Mouse (Mus musculus): ENCODE data around the gene Olfr806. TPM values are rescaled to one million over a fixed set of nuclear protein-coding genes. Genes with fewer than 3 reads are reported as not detected.

The Olfr806 gene
- not detected in 2 replicates for polyA plus RNA-seq (2015; fragmentation: Nextera tagmentation; extraction: Ambion mirVana)

GRCm38 (mm10) chr10:129741821-129742220 is at the start of gene Olfr806:
Olfr806 (minus strand) TSS chr10:129741921.
- H3K4me1 ChIP-seq, result no peaks in the 10 kb centered on the region
- H3K36me3 ChIP-seq, result no peaks in the 10 kb centered on the region
- no peak within 1 kb of the TSS for H3K4me3 ChIP-seq
- no peak within 1 kb of the TSS for H3K9ac ChIP-seq
- no peaks in the 10 kb centered on the region for H3K27me3 ChIP-seq
- ATAC-seq (ENCODE audit: insufficient number of reproducible peaks, low FRiP score, low TSS enrichment, low read depth), result no peak
- H3K9me3 ChIP-seq, result no peaks in the 10 kb centered on the region
- H3K27ac ChIP-seq, result no peak within 1 kb of the TSS
- no peak within 1 kb of the TSS for H3K4me2 ChIP-seq

DNA sequence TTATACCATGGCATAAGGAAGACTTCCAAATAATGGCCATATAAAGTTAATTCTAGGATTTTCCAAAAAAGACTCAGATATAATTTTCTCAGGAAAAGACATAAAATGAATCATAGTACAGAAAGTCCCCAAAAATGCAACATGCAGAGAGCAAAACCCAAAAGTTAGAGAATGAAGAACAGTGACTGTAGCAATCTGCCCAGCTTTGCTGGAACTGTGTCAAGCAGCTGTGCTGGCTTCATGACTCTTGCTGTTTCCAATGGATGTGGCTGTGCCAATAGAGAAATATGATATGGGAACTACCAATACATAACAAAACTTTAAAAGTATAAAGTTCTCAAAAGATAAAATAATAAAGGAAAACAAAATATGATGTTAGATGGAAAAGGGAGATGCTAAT is 36.4 kb upstream of the Olfr806 start:
- H3K9ac ChIP-seq, result no peak overlapping the region
- H3K27me3 ChIP-seq, result no peaks in the 10 kb centered on the region
- no peak overlapping the region for H3K4me2 ChIP-seq
- ATAC-seq (ENCODE audit: insufficient number of reproducible peaks, low FRiP score, low TSS enrichment, low read depth), result no peak
- no peaks in the 10 kb centered on the region for H3K36me3 ChIP-seq
- no peak overlapping the region for H3K4me3 ChIP-seq
- H3K4me1 ChIP-seq, result no peaks in the 10 kb centered on the region
- no peak overlapping the region for H3K27ac ChIP-seq
- H3K9me3 ChIP-seq, result no peaks in the 10 kb centered on the region

- no peaks in the 10 kb centered on the region for H3K27me3 ChIP-seq
- H3K4me1 ChIP-seq, result no peaks in the 10 kb centered on the region
- no peaks in the 10 kb centered on the region for H3K9me3 ChIP-seq
- ATAC-seq (ENCODE audit: insufficient number of reproducible peaks, low FRiP score, low TSS enrichment, low read depth), result no peak
- no peaks in the 10 kb centered on the region for H3K36me3 ChIP-seq
- H3K4me2 ChIP-seq, result no peak within 1 kb of the TSS
- no peak within 1 kb of the TSS for H3K4me3 ChIP-seq
- no peak within 1 kb of the TSS for H3K9ac ChIP-seq
- H3K27ac ChIP-seq, result no peak within 1 kb of the TSS
These were observed 32.6 kb upstream of the Olfr806 start, which contains the start of gene Olfr809 for GRCm38 (mm10) chr10:129774338-129774737. Olfr809 (plus strand) TSS chr10:129774638.

DNA sequence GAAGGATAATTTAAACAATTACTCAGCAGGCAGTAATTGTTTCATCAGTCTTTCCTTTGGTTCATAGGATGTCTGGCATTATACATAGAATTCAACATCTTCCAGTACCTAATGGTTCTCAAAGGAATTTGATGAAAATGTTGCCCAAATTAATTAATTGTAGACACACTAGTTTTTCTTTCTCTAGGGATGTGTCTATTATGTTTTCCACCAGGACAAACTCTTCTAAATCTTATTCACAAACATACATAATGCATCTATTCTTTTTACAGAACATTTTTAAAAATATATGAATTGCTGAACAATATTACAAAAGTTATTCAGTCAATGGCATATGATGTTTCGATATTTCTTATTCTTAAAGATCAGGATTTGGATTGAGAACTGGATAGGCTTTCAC is 23.5 kb upstream of the Olfr806 start, which contains the start of gene Olfr808:
TSS of gene Olfr808 (plus strand) at position 301 of the 400 bp plus-strand sequence.
- Histone ChIP-seq H3K9me3 (no peaks in the 10 kb centered on the region), H3K36me3 (no peaks in the 10 kb centered on the region), H3K4me1 (no peaks in the 10 kb centered on the region), H3K27ac (no peak within 1 kb of the TSS), H3K27me3 (no peaks in the 10 kb centered on the region), H3K4me2 (no peak within 1 kb of the TSS), H3K4me3 (no peak within 1 kb of the TSS), H3K9ac (no peak within 1 kb of the TSS)
- WGBS, result 88% methylated on average over 1 of the region's 1 CpGs
- ATAC-seq (ENCODE audit: insufficient number of reproducible peaks, low FRiP score, low TSS enrichment, low read depth), result no peak

DNA sequence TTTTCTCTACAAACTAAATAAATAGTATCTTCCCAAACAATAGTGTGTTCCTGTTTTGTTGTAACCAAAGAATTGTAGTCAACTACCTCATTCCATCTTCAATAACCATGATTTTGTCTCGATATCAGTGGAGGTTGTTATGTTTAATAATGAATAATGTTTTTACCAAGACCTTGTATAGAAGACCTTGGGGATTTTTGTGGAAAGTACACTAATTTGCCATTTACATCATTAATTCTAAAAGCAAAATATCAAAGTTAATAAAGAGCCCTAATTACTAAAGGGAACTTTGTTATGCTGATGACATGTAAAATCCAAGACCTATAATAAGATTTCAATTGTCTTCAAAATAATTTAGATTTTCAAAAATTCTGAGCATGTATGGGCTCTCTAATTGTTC is 16.0 kb upstream of the Olfr806 start, which contains the start of gene Olfr807:
TSS of gene Olfr807 (minus strand) at position 101 of the 400 bp plus-strand sequence.
- WGBS, result 81% methylated on average over 1 of the region's 1 CpGs

DNA sequence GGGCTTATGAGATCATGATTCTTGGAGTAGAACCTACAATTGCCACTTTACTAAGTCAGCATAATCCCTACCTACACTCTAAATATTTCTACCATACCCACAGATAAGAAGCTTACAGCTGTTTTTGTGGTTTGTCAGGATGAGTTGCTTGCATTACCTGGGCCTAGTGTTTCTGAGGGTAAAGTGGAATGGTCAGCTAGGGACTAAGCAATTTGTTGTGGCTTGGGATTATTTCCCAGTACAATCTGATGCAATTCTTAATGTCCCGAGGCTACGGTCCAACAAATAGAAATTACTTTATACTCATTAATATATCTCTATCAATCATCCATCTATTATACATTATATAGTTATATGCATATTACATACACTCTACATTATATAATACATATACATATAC is 12.4 kb downstream of the Olfr806 start, which contains the start of gene Olfr805:
TSS of gene Olfr805 (minus strand) at position 101 of the 400 bp plus-strand sequence.
- Histone ChIP-seq H3K9ac (no peak within 1 kb of the TSS), H3K9me3 (no peaks in the 10 kb centered on the region), H3K36me3 (no peaks in the 10 kb centered on the region), H3K4me1 (no peaks in the 10 kb centered on the region), H3K4me3 (no peak within 1 kb of the TSS), H3K27ac (no peak within 1 kb of the TSS), H3K4me2 (no peak within 1 kb of the TSS), H3K27me3 (no peaks in the 10 kb centered on the region)
- no peak for ATAC-seq (ENCODE audit: insufficient number of reproducible peaks, low FRiP score, low TSS enrichment, low read depth)
- WGBS, result 93% methylated on average over 2 of the region's 2 CpGs

More for the DNA sequence above, 16.0 kb upstream of the Olfr806 start, which contains the start of gene Olfr807:
- ATAC-seq (ENCODE audit: insufficient number of reproducible peaks, low FRiP score, low TSS enrichment, low read depth), result no peak
- Histone ChIP-seq H3K4me2 (no peak within 1 kb of the TSS), H3K27me3 (no peaks in the 10 kb centered on the region), H3K9ac (no peak within 1 kb of the TSS), H3K9me3 (no peaks in the 10 kb centered on the region), H3K4me3 (no peak within 1 kb of the TSS), H3K27ac (no peak within 1 kb of the TSS), H3K36me3 (no peaks in the 10 kb centered on the region), H3K4me1 (no peaks in the 10 kb centered on the region)

DNA sequence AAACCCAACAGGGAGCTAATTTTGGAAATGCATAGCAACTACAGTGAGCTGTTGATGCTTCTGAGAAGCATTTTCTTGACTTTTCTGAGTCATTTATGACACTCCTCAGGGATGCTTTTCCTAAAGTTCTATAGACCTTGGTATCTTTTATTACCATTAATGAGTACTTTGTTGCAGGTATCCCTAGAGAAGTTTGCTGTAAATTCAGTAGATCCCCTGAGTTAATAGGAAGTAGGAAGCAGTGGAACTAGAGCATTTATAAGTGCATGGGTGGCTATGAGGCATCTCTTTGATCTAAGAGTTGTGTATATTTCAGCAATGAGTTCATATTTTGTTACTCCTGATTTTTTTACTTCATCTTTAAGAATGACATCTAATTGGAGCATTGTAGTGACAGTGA is 38.8 kb downstream of the Olfr806 start, which contains the start of gene Olfr804:
TSS of gene Olfr804 (plus strand) at position 301 of the 400 bp plus-strand sequence.
- Histone ChIP-seq H3K4me2 (no peak within 1 kb of the TSS), H3K4me1 (no peaks in the 10 kb centered on the region), H3K9me3 (no peaks in the 10 kb centered on the region), H3K36me3 (no peaks in the 10 kb centered on the region), H3K9ac (no peak within 1 kb of the TSS), H3K27ac (no peak within 1 kb of the TSS), H3K4me3 (no peak within 1 kb of the TSS), H3K27me3 (no peaks in the 10 kb centered on the region)
- no peak for ATAC-seq (ENCODE audit: insufficient number of reproducible peaks, low FRiP score, low TSS enrichment, low read depth)

DNA sequence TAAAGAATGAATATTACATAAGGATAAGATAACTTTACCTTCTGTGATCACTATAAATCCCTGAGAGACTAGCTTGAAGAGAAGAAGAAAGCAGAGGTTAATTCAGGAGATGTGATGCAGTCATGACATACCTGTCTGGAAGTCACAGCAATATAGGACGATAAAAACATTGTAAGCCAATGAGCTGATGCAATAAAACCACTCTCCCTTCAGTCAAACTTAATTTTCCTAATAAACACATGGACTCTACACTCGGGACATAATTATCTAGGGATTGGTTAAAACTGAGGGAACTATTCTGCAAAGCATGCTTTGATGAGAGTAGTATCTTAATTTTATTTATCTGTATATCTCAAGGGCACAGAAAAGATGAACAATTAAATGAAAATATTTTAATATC is 47.5 kb downstream of the Olfr806 start, which contains the start of gene Olfr803:
TSS of gene Olfr803 (minus strand) at position 101 of the 400 bp plus-strand sequence.
- no peaks in the 10 kb centered on the region for H3K4me1 ChIP-seq
- no peaks in the 10 kb centered on the region for H3K9me3 ChIP-seq
- no peak within 1 kb of the TSS for H3K4me2 ChIP-seq
- no peaks in the 10 kb centered on the region for H3K27me3 ChIP-seq
- no peak within 1 kb of the TSS for H3K9ac ChIP-seq
- WGBS, result 63% methylated on average over 2 of the region's 2 CpGs
- H3K4me3 ChIP-seq, result no peak within 1 kb of the TSS
- no peak within 1 kb of the TSS for H3K27ac ChIP-seq
- ATAC-seq (ENCODE audit: insufficient number of reproducible peaks, low FRiP score, low TSS enrichment, low read depth), result no peak
- H3K36me3 ChIP-seq, result no peaks in the 10 kb centered on the region

- Histone ChIP-seq H3K27ac (no peak within 1 kb of the TSS), H3K9ac (no peak within 1 kb of the TSS), H3K27me3 (no peaks in the 10 kb centered on the region), H3K4me1 (no peaks in the 10 kb centered on the region), H3K4me2 (no peak within 1 kb of the TSS), H3K4me3 (no peak within 1 kb of the TSS), H3K36me3 (no peaks in the 10 kb centered on the region), H3K9me3 (no peaks in the 10 kb centered on the region)
- 56% methylated on average over 1 of the region's 1 CpGs for WGBS
- ATAC-seq (ENCODE audit: insufficient number of reproducible peaks, low FRiP score, low TSS enrichment, low read depth), result no peak
These were observed 53.7 kb downstream of the Olfr806 start, which contains the start of gene Olfr802 for GRCm38 (mm10) chr10:129688069-129688468. Olfr802 (minus strand) TSS chr10:129688169.

Small RNAs within 50 kb of the gene (microRNA-seq; reads per million reads assigned to microRNA genes)
- gene Gm24485, result not detected

Other genes starting within 250 kb of the Olfr806 start
- gene Olfr790, start 243.4 kb downstream of the Olfr806 start, polyA plus RNA-seq (2015; fragmentation: Nextera tagmentation; extraction: Ambion mirVana), result not detected in 2 replicates
- not detected in 2 replicates for gene Olfr791, start 220.1 kb downstream of the Olfr806 start, polyA plus RNA-seq (2015; fragmentation: Nextera tagmentation; extraction: Ambion mirVana)
- not detected in 2 replicates for gene Olfr792, start 202.8 kb downstream of the Olfr806 start, polyA plus RNA-seq (2015; fragmentation: Nextera tagmentation; extraction: Ambion mirVana)
- gene Olfr794, start 174.3 kb downstream of the Olfr806 start, polyA plus RNA-seq (2015; fragmentation: Nextera tagmentation; extraction: Ambion mirVana), result not detected in 2 replicates
- not detected in 2 replicates for gene Olfr796, start 129.4 kb downstream of the Olfr806 start, polyA plus RNA-seq (2015; fragmentation: Nextera tagmentation; extraction: Ambion mirVana)
- not detected in 2 replicates for gene Olfr798, start 114.0 kb downstream of the Olfr806 start, polyA plus RNA-seq (2015; fragmentation: Nextera tagmentation; extraction: Ambion mirVana)
- not detected in 2 replicates for gene Olfr799, start 104.4 kb downstream of the Olfr806 start, polyA plus RNA-seq (2015; fragmentation: Nextera tagmentation; extraction: Ambion mirVana)
- gene Olfr800, start 84.2 kb downstream of the Olfr806 start, polyA plus RNA-seq (2015; fragmentation: Nextera tagmentation; extraction: Ambion mirVana), result not detected in 2 replicates
- not detected in 2 replicates for gene Olfr801, start 68.1 kb downstream of the Olfr806 start, polyA plus RNA-seq (2015; fragmentation: Nextera tagmentation; extraction: Ambion mirVana)
- gene Olfr802, start 53.8 kb downstream of the Olfr806 start, polyA plus RNA-seq (2015; fragmentation: Nextera tagmentation; extraction: Ambion mirVana), result not detected in 2 replicates
- not detected in 2 replicates for gene Olfr803, start 47.6 kb downstream of the Olfr806 start, polyA plus RNA-seq (2015; fragmentation: Nextera tagmentation; extraction: Ambion mirVana)
- gene Olfr804, start 38.7 kb downstream of the Olfr806 start, polyA plus RNA-seq (2015; fragmentation: Nextera tagmentation; extraction: Ambion mirVana), result not detected in 2 replicates
- gene Olfr805, start 12.5 kb downstream of the Olfr806 start, polyA plus RNA-seq (2015; fragmentation: Nextera tagmentation; extraction: Ambion mirVana), result not detected in 2 replicates
- gene Olfr807, start 15.9 kb upstream of the Olfr806 start, polyA plus RNA-seq (2015; fragmentation: Nextera tagmentation; extraction: Ambion mirVana), result not detected in 2 replicates
- not detected in 2 replicates for gene Olfr808, start 23.6 kb upstream of the Olfr806 start, polyA plus RNA-seq (2015; fragmentation: Nextera tagmentation; extraction: Ambion mirVana)
- gene Olfr809, start 32.7 kb upstream of the Olfr806 start, polyA plus RNA-seq (2015; fragmentation: Nextera tagmentation; extraction: Ambion mirVana), result not detected in 2 replicates
- not detected in 2 replicates for gene Olfr810, start 53.0 kb upstream of the Olfr806 start, polyA plus RNA-seq (2015; fragmentation: Nextera tagmentation; extraction: Ambion mirVana)
- not detected in 2 replicates for gene Olfr811, start 62.5 kb upstream of the Olfr806 start, polyA plus RNA-seq (2015; fragmentation: Nextera tagmentation; extraction: Ambion mirVana)
- not detected in 2 replicates for gene Olfr812, start 104.2 kb upstream of the Olfr806 start, polyA plus RNA-seq (2015; fragmentation: Nextera tagmentation; extraction: Ambion mirVana)
- not detected in 2 replicates for gene Olfr813, start 113.4 kb upstream of the Olfr806 start, polyA plus RNA-seq (2015; fragmentation: Nextera tagmentation; extraction: Ambion mirVana)
- gene Olfr814, start 137.9 kb upstream of the Olfr806 start, polyA plus RNA-seq (2015; fragmentation: Nextera tagmentation; extraction: Ambion mirVana), result not detected in 2 replicates
- gene Olfr815, start 163.9 kb upstream of the Olfr806 start, polyA plus RNA-seq (2015; fragmentation: Nextera tagmentation; extraction: Ambion mirVana), result not detected in 2 replicates
- gene Olfr816, start 173.7 kb upstream of the Olfr806 start, polyA plus RNA-seq (2015; fragmentation: Nextera tagmentation; extraction: Ambion mirVana), result not detected in 2 replicates
- not detected in 2 replicates for gene Olfr818, start 207.2 kb upstream of the Olfr806 start, polyA plus RNA-seq (2015; fragmentation: Nextera tagmentation; extraction: Ambion mirVana)
- gene Olfr819, start 225.3 kb upstream of the Olfr806 start, polyA plus RNA-seq (2015; fragmentation: Nextera tagmentation; extraction: Ambion mirVana), result not detected in 2 replicates
- gene Olfr247, start 234.2 kb upstream of the Olfr806 start, polyA plus RNA-seq (2015; fragmentation: Nextera tagmentation; extraction: Ambion mirVana), result not detected in 2 replicates
- not detected in 2 replicates for gene Gm10310, start 243.1 kb upstream of the Olfr806 start, polyA plus RNA-seq (2015; fragmentation: Nextera tagmentation; extraction: Ambion mirVana)

All from limb, embryonic 15.5 days (tissue).